Mouse (Mus musculus): Measurements from ENCODE around the gene Pml. TPM values are rescaled to one million over a fixed set of nuclear protein-coding genes. Genes with fewer than 3 reads are reported as not detected.

Pml gene
- polyA plus RNA-seq (2017; shearing (Covaris generic)), result 83.6 TPM

DNA sequence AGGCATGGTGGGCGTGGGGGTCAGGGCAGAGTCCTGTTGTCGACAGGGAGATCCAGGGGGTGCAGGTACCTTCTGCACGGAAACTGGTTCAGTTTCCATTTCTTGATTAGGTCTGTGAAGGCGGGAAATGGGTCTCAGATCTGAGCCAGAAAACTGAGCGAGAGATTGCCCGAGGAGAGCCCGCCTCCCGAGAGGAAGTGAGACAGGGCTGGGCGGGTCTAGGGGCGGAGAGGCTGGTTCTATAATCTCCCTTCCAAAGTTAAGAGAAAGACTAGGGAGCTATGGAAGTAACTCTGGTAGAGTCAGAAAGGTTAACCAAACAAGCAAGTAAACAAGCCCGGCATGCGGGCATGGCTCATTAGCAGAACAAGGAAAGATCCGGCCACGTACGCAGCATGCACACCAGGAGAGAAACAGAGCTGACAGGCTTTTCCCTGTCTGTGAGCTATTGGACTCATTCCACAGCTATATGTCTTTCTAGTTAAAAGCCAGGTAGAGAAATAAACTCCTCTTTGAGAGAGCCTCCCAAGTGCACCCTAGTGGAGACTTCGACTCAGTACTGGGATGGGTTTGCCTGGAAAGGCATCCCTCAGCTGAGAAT lies at the start of gene Pml:
TSS of gene Pml (minus strand) at position 195 of the 601 bp plus-strand sequence.

DNA sequence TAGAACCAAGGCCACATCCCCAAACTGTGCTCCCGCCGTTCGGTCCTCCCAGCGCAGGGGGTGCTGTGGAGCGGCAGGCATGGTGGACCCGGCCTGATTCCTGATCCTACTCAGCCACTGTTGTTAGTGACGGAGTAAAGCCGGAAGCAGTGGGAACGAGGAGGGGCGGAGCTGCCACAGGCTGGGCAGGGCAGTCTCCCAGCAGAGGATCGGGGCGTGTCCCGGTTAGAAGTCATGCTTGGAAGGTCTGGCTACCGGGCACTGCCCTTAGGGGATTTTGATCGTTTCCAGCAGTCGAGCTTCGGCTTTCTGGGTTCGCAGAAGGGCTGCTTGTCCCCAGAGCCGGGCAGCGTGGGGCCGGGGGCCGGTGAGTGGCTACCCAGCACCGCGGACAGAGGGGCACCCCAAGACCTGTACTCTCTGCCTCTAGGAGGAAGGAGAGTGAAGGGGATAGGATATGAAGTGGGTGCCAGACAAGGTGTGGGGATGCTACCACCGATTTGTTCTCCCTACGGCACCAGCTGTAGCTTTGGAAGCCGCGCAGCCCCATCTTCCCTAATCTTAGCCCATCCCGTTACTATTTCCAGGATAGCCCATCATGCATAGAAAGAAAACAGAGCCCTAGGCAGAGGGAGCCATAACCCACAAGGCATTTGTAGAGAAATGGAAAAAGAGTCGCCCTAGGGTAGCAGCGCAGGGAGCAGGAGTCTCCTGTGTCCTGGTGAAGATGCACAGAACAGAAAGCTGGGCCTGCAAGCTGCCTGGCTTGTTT lies 3.6 kb upstream of the Pml start, which contains the start of gene Stoml1:
TSS of gene Stoml1 (plus strand) at position 132 of the 772 bp plus-strand sequence.

DNA sequence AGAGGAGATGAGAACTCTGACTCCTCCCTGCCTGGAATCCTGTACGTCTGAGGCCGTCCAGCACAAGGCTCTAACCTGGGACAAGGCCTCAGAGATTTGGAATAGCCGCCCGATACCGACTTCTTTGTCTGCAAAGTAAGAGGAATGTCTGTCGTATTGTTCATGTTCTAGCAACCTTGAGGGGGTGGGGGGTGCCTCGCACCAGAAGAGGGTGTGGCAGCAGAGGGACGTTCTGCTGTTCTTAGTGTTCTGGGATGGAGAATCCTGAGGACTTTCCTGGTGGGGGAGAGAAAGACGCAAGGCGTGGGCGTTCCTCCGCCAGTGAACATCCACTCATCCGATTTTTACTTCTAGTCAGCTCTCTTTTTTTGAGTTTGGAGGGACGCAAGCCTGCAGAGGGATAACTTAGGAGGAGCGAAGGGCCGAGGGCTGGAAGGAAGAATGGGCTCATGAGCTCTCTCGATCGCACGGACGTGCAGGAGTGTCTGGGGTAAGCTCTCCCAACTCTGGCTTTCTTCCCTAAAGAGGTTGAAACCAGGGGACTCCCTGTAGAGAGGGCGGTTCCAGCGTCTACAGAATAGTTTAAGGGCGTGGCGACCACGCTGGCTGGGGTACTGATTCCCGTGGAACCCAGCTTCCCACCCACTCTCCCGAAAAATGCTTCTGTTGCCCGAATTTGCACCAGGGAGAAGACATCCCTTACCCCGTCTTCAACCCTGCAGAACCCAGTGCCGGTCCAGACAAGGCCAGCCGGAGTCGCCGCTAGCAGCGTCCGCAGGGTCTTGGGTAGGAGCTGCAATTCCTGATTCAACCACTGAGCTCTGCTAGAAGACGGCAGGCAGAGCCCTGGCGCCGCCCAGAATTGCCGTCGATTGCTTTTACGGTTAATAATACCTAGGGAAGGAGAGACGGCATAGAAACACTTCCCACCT lies 45.8 kb downstream of the Pml start, which contains the start of the genes Islr and Islr2:
TSS of gene Islr (minus strand) at position 791 of the 932 bp plus-strand sequence.
TSS of gene Islr2 (minus strand) at position 804 of the 932 bp plus-strand sequence.

Other genes starting within 250 kb of the Pml start
- 0.11 TPM for gene Cyp11a1, start 243.4 kb downstream of the Pml start, polyA plus RNA-seq (2017; shearing (Covaris generic))
- gene Stra6, start 186.0 kb downstream of the Pml start, polyA plus RNA-seq (2017; shearing (Covaris generic)), result 3.5 TPM
- gene Ccdc33, start 131.0 kb downstream of the Pml start, polyA plus RNA-seq (2017; shearing (Covaris generic)), result not detected
- 0.95 TPM for gene Islr, start 45.5 kb downstream of the Pml start, polyA plus RNA-seq (2017; shearing (Covaris generic))
- gene Islr2, start 45.5 kb downstream of the Pml start, polyA plus RNA-seq (2017; shearing (Covaris generic)), result not detected
- gene Stoml1, start 3.4 kb upstream of the Pml start, polyA plus RNA-seq (2017; shearing (Covaris generic)), result 27.5 TPM
- gene Loxl1, start 63.4 kb upstream of the Pml start, polyA plus RNA-seq (2017; shearing (Covaris generic)), result not detected
- gene Tbc1d21, start 120.7 kb upstream of the Pml start, polyA plus RNA-seq (2017; shearing (Covaris generic)), result not detected
- gene Insyn1, start 238.8 kb upstream of the Pml start, polyA plus RNA-seq (2017; shearing (Covaris generic)), result not detected